Mouse (Mus musculus) MN1 (cell line): ENCODE results near the gene Upp2.

Source experiments
- DNase-seq: peaks from one replicate; pipeline ENCODE4 v3.0.0-alpha.2; 2016; ENCODE audit warnings: low spot score

Upp2 gene

DNA sequence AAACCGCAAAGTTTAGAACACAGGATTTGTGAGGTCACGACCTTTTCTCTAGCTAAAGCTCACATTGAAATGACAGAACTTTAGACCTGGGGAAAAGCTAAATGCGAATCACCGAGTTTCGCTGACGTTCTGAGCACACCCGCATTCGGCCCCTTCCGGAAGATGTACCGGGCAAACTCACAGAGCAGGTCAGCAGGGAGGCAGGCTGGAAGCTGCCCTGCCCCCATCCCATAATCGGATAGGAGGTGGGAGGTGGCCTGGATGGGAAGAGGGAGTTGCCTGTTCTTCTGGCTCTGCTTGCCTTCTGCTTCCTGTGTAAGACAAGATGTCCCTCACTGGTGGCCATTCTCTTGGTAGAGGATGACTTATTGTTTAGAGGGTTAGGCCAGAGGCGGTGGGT lies 112.9 kb downstream of the Upp2 start:
- DNase-seq, result no peak

DNA sequence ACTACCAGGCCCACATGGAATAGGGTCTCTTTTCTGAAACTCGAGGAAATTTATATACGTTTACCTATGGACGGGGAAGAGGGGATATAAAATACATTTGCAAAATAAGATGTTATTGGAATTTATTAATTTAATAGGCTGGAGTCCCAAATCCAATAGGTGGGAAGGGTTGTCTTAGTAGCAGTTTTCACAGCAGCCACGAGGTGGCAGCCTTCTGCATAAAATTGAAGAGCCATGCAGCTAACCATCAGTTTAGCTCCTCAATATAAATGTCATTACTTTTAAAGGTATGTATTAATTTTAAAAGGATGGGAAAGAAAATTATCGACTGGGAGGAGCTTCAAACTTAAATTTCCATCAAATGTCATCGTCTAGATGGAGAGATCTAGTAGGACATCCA lies 113.7 kb downstream of the Upp2 start:
- peak; percentile 76 for DNase-seq

- DNase-seq, result peak; percentile 60
Measured at GRCm38 (mm10) chr2:58681394-58681793, 114.3 kb downstream of the Upp2 start.

GRCm38 (mm10) chr2:58697501-58697900 lies 130.4 kb downstream of the Upp2 start:
- no peak for DNase-seq

- peak; percentile 72 for DNase-seq
Measured at GRCm38 (mm10) chr2:58699931-58700330, 132.8 kb downstream of the Upp2 start.

DNA sequence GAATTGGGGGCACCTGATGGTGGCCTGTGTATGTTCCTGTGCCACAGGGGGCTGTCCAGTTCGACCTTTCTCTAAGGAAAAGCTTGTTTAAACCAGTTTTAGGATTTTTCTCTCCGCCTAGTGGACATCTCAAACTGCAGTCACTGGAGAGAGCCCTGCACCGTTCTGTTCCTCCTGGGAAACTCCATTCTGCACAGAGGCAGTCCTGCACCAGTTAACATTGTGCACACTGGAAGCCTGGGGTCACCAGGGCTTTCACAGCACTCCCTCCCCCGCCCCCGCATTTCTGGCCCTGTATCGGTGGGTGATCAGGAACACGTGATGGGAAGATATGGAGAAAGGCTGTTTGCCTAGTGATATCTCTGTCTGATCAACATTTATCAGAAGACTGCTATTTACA lies 133.3 kb downstream of the Upp2 start:
- no peak for DNase-seq

GRCm38 (mm10) chr2:58701627-58702026 lies 134.5 kb downstream of the Upp2 start:
- DNase-seq, result no peak

- DNase-seq, result no peak
Measured at GRCm38 (mm10) chr2:58703226-58703625, 136.1 kb downstream of the Upp2 start.

DNA sequence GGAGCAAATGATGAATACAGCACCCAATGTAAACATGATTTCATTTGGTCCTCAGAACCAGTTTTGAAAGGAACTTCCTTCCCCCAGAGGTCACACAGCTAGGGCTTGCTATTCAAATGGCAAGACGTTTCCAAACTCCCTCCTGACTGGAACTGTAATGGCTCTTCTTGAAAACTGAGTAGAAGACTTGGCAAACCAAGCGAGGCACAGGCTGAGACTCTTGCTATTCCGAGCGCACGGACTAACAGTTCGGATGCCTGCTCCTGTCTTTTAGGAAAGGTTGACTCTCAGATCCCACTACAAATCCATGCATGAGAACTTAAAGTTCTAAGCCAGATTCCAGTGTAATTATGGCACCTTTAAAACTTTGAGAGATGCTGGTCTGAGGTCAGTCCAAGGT lies 136.5 kb downstream of the Upp2 start:
- no peak for DNase-seq

GRCm38 (mm10) chr2:58704576-58704975 lies 137.5 kb downstream of the Upp2 start:
- no peak for DNase-seq

DNA sequence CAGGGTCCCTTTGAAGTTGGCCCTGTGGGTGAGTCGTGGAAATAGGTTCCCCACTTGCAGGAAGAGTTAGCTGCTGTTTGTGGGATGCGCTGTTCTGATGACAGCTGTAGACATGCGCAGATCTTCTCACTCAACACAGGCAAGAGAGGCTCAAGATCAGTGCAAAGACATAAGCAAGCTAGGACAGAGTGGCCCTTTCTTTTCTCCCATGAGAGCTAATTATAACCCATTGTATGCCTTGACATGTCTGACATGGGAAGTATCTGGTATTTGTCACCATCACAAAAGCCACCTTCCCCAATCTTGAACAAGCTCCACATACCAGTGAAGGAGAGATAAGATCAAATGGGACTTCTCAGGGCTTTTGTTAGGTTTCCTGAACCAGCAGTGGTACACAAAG lies 140.6 kb downstream of the Upp2 start:
- no peak for DNase-seq

DNA sequence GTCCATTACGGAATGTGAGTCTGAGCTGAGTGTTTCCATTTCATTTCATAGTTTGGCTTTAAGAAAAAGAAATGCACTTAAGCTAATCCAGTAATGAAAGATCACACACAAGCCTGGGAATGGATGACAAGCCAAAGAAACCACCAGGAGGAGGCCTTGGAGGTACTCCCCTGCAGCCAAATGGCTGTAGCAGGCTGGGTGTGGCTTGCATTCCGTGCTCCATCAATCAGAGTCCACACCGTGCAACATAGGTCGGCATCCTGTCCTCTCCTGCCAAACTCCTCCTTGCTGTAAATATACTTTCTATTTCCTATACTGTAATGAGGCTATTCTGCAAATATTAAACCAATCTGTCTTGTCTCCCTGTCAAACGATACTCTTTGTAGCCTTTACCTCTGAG lies 143.1 kb downstream of the Upp2 start:
- no peak for DNase-seq

DNA sequence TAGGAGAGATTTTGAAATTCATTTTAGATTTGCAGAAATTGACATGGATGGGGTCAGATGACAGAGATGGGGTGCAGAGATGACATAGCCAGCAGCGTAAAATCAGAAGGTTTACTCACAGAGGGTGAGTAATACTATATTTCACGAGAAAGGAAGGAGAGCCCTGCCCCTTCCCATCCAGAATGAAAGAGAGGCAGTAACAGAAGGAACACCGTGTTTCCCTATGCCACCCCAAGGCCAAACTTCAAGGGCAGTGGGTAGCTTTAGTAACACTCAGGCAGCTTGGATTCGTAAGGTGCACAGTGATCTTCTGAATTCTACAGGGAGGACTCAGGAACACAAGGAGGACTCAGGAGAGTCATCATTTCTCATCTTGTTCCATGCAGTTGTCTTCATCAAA lies 144.0 kb downstream of the Upp2 start:
- no peak for DNase-seq

DNA sequence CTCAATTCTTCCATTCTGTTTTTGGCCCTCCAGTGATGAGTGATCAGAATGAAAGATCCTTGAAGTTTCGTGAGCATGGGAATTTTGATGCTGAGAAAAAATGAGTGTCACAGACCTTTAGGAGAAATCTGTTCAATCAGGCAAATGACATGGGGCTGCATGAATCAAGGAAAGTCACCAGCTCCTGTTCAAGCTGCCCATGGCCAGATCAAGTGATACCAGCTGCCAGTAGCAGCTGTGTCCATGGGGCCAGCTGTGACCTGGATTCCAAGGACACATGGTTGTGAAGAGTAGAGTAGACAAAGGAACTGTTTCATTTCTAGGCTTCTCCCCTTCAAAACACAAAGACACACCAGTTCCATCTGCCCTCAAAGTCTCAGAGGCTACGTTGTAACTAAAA lies 144.4 kb downstream of the Upp2 start:
- no peak for DNase-seq

- no peak for DNase-seq
Measured at GRCm38 (mm10) chr2:58711935-58712334, 144.8 kb downstream of the Upp2 start.

DNA sequence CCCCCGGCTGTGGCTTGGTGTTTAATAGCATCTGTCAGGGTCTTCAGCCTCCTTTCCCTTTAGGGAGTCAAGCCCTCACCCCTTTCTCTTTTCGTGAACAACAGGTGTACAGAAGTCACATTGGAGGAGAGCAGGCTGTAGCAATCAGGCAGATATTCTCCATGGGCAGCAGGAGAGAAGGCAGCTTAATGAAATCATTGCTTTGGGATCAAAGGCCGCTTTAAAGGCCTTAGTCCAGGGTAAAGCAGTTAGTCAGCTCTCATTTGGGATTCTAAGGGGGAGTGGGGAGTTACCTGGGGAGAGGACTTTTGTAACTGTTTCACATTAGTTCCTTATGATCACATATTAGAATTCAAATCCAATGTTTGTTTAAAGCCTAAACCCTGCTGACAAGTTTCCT lies 150.8 kb downstream of the Upp2 start:
- no peak for DNase-seq

- no peak for DNase-seq
Measured at GRCm38 (mm10) chr2:58737192-58737820, 170.2 kb downstream of the Upp2 start.

- DNase-seq, result no peak
Measured at GRCm38 (mm10) chr2:58741213-58741612, 174.1 kb downstream of the Upp2 start.

DNA sequence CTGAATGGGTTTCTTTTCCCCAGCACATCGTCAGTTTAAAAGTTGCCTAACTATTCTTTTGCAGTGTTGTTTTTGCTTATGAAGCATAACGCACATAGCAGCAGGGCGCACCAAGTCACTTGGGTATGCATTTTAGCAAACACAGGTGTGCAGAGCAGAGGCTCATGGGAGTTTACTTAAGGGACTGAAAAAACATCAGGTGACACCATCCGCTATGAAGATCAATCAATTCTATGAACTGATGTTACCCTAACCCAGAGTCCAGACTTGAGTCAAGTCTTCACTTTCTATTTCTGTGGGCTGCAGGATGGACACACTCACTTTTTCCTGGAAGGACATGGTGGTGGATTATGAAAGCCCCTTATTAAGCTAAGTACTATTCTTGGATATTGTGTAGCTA lies 174.9 kb downstream of the Upp2 start:
- DNase-seq, result no peak

DNA sequence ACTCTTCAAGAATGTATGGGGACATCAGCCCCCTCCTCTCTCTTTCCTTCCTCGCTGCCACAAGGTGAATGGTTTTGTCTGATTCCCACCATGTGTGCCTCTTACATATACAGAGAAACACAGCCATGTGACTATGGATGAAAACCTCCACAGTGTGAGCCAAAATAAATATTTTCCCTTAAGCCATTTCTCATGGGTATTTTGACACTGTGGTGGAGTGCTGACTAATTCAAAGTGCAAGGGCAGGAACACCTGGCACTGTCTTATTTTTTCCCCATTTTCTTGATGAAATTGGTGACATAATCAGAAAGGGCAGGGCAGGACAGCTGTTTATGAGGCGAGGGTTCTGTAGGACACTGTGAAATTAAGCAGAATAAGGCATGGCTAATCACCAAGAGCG lies 176.3 kb downstream of the Upp2 start:
- DNase-seq, result no peak

DNA sequence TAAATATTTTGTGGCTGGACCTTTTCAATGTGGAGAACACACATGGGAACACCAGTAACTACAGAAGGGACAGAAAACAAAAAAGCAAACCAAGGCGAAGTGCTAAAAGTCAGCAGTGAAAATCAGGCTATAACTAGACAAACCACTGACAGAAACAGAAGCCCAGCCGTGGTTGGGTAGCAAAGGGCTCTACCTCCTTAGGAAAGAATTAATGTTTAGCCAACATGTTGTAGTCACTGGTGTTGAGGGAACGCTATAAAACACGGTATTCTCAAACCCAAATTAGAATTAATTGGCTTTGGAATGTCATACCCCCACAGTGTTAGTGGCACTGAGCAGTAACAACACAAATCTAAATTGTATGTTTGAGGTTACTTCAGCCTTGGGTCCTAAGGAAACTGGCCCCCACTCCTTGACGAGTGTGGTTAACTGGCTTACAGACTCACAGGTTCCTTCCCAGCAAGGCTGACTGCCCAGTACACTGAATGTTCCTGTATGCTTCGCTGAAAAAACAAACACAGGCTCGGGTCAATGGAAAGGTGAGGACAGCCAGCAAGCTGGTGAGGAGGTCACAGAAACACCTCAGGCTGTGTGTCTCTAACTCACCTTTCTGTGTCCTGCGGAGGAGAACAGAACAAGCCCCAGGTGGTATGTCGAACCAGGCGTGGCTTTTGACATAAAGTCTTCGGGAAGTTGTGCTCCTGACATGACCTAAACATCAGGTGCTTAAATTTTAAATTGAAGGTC lies 180.6 kb downstream of the Upp2 start:
- DNase-seq, result no peak

DNA sequence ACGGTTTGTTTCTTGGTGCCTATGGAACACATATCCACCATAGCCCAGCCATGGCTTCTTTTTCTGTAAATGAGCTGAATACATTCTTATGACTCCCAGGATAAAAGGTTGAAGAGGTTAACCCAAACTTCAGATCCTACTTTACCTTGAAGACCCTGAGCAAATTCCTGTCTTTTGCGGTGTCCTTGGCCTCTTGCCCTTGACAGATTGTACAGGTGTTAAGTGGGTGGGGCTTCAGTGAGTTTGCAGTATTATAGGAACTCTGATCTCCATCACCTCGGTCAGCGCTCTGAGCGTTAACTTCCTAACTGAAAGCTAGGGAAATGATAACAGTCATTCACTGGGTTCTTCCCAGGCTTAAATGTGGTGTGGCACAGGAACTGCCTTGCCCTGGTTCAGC lies 181.2 kb downstream of the Upp2 start:
- DNase-seq, result no peak

GRCm38 (mm10) chr2:58752891-58753290 lies 185.8 kb downstream of the Upp2 start:
- DNase-seq, result no peak

- DNase-seq, result no peak
Measured at GRCm38 (mm10) chr2:58754736-58755135, 187.6 kb downstream of the Upp2 start.
